Mouse (Mus musculus) megakaryocyte progenitor cell, adult 5-6 weeks (primary cell): ENCODE measurements around the gene Dmxl2. TPM values are rescaled to one million over a fixed set of nuclear protein-coding genes. Genes with fewer than 3 reads are reported as not detected.

ENCODE experiments used
- ATAC-seq: replicated peaks from 2 replicates; pipeline ENCODE4 v1.8.0; 2016; ENCODE audit warnings: mild to moderate bottlenecking, moderate TSS enrichment, inconsistent platforms; ENCODE audit not compliant: poor library complexity
- total RNA-seq, 2 experiments: library from RNA; stranded (forward) in 1 of 2; stranded (reverse) in 1 of 2; fragments of 157-497, 149-512 nt in 1 of 2; fragments of 200-1000 nt in 1 of 2; gene quantifications; 2 replicates each; pipeline versions ENCODE4 v1.2.3 to v1.2.4; 2015 to 2017

Gene Dmxl2
- total RNA-seq, 2 experiments from 2014 or later = 9.8 to 10.3 TPM

DNA sequence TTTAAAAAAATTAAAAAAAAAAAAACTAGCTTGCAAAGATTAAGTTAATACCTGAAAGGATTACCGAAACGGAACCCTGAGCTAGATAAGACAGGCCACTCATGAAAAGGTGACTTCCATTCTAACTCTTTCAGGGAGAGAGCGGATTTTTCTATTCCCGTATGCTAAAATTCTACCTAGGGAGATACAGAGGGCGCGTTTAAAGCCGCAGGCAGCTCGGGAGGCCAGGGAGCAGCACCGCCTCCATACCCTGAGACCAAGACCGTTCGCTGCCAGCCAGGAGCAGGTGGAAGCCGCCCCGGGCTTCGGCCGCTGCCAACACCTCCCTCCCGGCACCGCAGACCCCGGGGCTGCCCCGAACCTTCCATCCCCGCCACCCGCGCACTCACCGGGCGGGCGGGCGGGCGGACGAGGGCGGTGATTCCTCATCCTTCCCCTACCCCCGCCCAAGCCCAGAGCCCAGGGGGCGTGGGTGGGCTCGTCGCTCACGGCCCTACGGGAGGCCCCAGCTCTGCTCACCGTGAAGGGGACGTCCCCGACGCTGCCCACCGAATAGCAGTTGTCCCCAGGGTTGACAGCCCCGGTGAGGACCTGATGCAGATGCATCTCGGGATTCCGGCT lies 484 bp downstream of the Dmxl2 start:
- ATAC-seq = peak; percentile 20; the same call in 1 of the 2 replicates

DNA sequence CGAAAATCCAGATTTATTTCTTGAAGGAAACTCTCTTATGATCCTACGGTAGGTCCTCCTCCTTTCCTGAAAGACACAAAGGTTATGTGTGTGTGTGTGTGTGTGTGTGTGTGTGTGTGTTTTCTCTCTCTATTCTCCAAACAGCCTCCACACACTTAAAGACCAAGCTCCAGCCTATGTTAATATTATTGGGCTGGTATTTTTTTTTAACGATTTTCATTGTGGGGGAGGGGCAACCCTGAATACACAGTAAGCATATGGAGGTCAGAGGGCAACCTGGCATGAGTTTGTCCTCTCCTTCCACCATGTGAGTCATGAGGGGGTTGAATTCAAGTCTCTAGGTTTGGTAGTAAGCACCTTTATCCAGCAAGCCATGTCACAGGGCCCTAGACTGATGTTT lies 1.6 kb downstream of the Dmxl2 start:
- ATAC-seq = no peak

DNA sequence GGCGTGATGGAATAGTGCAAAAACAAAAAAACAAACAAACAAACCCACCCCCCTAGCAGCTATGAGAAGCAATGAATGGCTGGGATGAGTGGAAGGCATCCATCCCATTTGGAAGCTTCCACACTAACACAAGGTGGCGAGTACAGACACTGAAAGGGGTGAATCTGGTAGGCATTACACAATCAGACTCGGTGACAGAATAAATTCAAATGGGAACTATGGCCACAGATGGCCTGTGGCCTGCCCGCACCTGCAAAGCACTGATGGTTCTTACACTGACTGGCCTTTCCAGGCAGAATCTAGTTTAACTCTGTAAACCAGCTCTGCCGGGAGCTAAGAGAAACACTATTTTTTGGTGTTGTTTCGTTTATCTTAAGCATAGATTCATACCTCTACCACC lies 2.1 kb downstream of the Dmxl2 start:
- no peak for ATAC-seq

DNA sequence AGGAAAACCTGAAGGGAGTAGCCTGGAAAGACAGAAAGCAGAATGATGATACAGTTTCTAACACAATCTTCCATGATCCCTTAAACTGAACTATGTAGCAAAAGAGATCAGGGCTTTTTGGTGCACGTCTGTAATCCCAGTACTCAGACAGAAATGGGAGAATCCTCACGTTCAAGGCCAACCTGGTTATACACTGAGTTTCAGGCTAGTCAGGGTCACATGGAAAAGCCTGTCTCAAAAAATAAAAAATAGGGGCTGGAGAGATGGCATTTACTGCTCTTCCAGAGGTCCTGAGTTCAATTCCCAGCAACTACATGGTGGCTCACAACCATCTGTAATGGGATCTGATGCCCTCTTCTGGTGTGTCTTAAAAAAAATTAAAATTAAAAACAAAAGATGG lies 11.0 kb downstream of the Dmxl2 start:
- no peak for ATAC-seq

DNA sequence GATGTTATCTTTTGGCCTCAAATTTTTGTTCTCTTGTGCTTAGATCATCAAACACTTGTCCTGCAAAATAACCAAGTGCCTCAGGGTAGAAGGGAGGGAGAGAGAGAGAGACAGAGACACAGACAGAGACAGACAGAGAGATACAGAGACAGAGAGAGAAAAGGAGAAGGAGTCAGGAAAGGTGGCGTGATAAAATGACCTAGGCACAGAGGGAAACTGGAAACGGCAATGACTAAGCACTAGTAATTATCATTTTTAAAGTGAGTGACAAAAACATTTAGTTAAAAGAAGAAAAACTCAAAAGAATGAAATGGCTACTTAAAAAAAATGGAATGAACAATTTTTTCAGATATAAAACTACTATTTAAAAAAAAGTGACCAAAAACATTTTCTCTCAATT lies 11.8 kb downstream of the Dmxl2 start:
- ATAC-seq = no peak

DNA sequence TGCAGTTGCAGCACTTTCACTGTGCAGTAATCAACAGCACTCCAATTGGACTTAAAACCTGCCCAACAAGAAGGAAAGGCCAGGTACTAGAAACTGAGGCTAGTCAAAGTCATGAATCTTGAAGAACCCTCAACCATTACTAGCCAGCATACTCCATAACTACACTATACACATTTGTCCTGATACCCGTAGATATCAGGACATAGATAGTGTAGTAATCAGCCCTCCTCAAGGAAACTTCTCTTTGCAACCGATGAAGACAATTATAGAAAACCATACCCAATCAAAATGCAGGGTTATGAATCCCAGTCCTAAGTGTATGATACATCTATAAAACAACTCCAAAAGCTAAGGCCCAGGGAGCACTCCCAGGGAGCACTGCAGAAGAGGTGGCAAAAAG lies 16.5 kb downstream of the Dmxl2 start:
- ATAC-seq = no peak

DNA sequence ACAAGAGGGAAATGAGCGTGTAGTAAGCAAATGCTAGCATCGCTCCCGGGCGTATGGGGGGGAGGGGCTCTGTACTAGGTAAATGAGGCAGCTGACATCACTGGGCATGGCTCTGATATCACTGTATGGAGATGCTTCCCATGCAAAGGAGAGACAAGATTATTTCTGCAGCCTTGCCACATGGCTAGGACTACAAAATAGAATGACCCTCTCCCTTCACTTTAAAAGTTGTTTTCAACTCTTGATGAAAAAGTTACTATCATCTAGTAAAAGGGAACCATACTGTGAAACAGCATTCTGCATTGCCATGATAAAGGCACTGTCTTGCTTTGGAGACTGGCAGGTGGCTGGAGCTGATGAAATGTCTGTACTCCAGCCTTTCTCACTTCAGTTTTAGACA lies 18.2 kb downstream of the Dmxl2 start:
- peak; percentile 83 for ATAC-seq

DNA sequence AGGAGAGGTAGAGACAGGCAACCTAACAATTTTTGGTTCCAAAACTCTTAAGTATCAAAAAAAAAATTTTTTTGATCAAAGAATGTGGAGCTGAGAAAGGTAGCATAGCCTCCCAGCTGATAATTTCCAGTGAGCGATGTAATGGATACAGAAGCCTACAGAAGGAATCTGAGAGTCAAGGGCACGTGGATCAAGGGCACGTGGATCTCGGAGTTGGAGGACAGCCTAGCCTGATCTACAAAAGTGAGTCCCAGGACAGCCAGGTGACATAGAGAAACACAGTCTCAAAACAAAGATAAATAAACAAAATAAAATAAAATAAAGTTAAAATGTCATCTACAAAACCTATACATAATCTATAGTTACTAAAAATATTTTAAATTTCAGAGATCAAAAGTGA lies 18.7 kb downstream of the Dmxl2 start:
- no peak for ATAC-seq

DNA sequence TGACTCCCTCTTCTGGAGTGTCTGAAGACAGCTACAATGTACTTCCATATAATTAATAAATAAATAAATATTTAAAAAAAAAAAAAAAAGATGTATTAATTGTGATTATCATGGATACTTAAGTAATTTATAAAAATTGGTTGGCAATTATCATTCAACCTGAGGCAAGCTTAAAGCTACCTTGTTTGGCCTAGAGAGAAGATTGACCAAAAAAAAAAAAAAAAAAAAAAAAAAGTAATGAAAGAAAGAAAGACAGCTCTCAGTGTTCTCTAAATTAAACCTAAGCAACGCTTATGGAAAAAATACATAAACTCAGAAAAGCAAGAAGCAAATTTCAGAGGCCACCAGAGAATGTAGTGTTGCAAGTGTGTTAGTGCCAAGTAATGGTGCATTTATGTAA lies 22.4 kb downstream of the Dmxl2 start:
- ATAC-seq = no peak

DNA sequence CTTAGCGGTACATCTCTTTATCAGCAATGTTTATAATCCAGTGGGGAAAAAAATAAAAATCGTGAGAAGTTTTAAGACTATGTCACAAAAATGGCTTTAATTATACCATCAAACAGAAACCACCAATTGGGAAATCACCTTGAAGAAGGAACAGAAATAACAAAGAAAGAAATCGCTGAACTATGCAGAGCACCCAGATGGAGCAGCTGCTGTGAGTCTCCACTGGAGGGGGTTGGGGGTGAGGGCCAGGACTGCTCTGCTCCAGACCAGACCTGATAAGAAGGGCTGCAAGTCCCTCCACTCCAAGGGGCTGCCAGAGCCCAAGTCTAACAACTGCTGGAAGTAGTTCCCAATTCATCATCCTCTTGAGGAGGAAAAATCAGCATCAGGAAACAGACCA lies 23.3 kb downstream of the Dmxl2 start:
- ATAC-seq = peak; percentile 82

DNA sequence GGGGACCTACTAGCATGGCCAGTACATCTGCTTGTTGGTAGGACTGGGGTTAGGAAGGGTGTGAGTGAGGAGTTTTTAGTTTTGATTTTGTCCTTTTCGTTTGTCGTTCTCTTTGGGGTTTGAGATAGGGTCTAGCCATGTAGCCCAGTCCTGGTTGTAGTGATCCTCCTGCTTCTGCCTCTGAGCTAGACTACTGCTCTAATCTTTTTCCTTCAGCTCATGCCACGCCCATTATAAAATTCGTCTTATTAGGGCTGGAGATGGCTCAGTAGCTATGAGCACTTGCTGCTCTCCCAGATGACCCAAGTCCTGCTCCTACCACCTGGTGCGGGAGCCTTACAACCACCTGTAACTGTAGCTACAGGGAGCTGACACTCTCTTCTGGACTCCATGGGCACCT lies 26.9 kb downstream of the Dmxl2 start:
- no peak; the same call in 1 of the 2 replicates for ATAC-seq

DNA sequence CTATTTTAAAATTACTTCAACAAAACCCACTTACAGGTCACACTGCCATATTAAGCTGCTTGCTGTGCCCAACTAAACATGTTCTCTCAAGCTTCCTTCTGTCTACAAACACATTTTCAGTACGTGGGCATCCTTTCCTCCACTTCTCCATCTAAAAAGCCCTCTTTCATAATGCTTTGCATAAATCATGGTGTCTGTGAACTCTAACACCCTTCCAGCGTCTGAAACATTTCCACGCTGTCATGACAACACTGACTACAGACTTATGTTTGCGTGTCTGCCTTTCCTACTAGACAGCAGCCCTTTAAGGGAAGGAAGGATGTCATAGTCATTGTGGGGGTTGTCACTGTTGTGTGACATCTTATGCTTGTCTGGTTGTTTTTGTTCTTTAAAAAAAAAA lies 27.4 kb downstream of the Dmxl2 start:
- ATAC-seq = peak; percentile 13; the same call in 1 of the 2 replicates

DNA sequence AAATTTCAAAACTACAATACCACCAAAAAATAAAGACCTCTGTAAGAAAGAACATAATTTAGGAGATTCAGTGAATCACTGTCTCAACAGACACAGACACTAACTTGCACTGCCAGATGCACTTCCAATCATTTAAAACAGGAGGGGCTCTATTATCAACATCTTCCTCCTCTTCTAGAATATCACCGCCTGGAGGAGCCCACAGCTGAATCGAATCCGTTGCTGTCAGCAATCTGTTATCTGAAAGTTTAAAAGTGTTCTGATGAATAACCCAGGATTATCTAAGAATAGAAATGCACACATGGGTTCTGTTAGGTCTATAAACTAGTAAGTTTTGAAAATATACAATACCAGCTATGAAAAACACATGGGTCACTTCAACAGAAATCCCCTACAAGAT lies 28.6 kb downstream of the Dmxl2 start:
- no peak for ATAC-seq

DNA sequence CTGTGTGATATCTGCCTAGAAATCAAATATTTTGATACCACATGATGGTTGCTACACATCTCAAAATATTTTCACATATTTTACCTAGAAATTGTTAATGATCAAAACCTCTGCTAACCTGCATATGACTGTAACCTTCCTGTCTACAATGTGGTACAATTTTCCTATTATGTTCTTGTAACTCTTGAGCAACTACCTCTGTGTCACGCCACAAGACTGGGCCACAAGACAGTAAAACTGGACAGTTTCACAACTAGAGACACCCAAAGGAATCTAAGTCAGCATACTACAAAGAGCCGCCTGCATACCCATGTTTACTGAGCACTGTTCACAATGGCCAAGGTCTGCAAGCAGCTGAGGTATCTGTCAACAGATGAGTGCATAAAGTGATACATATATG lies 32.1 kb downstream of the Dmxl2 start:
- peak; percentile 85 for ATAC-seq

DNA sequence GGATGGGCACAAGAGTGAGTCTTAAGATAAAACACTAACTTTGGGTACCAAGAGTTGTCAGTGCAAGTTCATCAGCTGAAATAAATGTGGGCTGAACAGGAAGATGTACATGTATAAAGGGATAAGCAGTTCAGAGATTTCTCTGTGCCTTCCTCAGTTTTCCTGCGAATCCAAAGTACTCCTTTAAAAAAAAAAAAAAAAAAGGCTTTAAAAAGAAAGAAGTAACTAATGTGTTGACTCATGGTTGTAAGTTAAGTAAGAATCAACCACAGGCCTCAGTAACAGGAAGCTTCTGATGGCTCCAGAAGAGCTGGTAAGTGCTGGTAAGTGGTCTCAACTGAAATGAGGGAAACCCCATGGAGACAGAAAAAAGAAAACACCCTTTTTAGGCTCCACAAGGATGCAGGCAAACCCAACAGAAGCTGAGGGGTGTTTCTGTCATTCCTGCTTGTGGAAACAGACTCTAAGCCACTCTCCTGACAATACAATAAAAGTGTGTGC lies 33.9 kb downstream of the Dmxl2 start:
- peak; percentile 83 for ATAC-seq

DNA sequence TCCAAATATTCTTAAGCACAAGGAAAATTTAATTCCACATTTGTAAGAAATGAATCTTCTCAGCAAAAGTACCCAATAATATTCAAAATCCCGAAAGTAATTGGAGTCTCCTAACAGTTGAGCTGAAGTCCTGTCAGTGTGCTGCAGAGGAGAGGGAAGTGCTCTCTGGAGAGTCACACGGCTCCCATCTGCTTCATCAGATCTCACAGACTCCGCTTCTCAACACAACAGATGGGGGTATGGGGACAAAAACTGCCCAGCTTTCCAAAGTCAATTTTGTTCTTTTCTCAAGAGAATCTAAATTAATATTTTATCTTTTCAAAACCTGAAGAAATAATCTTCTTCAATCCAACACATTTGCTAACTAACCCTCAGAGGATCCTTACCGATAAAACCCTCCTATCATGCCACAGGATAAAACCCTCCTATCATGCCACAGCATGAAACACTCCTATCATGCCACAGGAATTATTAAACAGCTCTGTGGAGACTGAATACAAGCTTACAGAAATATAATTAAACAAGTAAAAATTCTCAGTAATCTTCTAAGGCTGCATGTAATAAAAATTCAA lies 37.9 kb downstream of the Dmxl2 start:
- ATAC-seq = no peak

DNA sequence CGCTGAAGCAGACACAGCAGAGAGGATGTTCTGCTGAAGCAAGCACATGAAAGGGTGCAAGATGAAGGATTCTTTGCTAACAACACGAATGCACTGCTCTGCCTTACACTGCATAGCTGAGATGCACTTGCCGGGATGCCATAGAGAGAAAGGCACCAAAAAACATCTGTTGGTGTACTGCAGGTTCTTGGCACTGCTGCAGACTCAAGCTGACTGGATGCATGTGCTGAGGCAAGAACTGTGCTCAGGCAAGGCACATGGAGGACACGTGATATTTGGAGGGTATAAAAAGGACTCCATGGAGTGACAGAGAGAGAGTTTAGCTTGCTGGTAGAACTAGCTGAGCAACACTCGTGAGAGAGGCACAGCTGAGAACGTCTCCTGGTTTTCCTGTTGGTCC lies 62.4 kb downstream of the Dmxl2 start:
- ATAC-seq = no peak

DNA sequence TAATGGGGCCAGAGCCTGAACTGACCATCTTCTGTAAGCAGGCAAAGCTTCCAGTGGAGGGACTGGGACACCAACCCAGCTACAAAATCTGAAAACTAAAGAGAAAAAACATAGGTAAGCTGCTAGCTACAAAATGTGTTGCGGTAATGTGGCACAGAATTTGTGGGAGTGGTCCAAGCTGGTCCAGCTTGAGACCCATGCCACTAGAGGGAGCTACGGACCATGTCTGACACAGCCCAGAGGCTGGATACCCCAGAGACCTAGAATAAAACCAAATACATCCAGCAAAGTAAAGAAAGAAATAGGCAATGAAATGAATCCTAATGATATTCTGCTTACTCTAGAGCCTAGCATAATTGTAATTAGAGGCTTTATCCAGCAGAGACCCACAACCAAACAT lies 63.2 kb downstream of the Dmxl2 start:
- ATAC-seq = peak; percentile 80

DNA sequence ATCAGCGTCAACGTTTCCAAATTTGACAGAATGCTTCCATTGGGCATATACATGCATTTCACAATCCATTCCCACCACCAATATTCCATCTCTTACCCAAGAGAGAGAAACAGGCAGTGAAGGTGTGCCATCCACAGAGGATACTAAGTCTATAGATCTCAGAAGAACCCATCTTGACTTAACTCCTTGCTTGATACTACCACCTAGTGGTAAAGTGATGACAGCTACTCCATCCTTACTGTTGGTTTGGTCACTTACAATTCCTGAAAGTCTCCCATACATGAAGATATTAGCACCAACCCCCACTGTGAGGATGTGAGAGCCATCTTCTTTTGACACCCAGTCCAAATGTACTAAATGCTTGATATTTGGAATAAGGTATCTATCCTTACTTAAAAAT lies 85.2 kb downstream of the Dmxl2 start:
- ATAC-seq = peak; percentile 44; the same call in 1 of the 2 replicates

DNA sequence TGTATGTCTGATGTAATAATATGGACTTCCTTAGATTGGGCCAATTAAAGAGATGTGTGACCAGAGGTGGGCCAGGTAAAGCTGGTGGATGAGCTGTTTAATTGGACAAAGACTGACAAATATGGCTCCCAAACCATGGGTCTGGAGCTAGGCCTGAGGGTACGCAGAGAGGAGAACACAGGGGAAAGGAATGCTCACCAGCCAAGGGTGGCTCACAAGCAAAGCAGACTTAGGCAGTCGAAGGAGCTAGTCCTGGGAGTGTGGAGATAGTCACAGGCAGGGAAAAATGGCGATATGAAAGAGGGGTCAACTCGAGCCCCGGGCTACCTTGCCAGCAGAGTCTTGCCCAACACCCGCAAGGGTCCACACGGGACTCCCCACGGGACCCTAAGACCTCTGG lies 144.7 kb downstream of the Dmxl2 start:
- no peak for ATAC-seq

DNA sequence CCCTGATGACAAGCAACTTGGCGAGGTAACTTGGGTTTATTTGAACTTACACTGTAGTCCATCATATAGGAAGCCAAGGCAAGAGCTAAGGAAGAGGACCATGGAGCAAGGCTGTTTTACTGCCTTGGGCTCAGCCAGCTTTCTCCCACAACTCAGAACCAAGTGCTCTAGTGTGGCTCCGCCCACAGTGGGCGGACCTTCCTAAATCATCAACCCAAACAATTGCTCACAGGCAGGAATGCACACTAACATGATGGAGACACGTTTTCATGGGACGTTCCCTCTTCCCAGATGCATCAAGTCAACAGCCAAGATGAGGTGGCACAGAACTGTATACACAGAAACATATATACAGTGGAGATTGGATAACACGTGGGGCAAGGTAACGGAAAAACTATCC lies 159.4 kb downstream of the Dmxl2 start:
- no peak for ATAC-seq

DNA sequence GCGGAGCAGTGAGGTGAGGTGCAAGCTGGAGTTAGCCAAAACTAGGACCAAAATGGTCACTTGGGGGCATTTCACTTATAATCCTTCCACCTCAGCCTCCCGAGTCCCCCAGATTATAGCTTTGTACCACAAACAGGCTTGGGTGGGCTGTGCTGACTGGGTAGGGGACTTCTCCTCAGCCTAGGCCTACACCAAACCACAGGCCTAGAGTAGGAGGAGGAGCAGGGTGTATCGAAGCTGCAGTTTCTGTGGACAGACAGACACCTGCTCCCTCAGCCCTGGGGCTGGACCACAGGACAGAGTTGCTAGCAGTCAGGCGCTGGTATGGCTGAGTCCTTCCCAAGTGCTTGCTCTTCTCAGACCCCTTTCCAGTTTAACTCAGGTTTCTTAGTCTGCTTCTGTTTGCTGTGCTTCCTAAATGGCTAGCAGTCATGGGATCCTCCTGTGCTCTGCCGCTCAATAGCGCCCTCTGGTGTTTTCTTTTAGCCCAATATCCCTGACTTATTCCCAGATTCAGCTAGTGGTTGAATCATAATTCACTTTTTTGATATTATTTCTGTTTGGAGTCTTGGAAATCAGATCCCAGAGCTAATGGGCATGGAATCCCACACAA lies 164.8 kb downstream of the Dmxl2 start:
- 0 out of 2 replicates have a peak, but pooled peaks have one; percentile 44 for ATAC-seq
